Mouse (Mus musculus): ENCODE measurements at regions not wholly inside any gene's neighbourhood (a gene's known extent, or its start where the extent isn't known, plus 50 kb on each side); places are given as distances from the start of the nearest gene placed in this dataset.

DNA sequence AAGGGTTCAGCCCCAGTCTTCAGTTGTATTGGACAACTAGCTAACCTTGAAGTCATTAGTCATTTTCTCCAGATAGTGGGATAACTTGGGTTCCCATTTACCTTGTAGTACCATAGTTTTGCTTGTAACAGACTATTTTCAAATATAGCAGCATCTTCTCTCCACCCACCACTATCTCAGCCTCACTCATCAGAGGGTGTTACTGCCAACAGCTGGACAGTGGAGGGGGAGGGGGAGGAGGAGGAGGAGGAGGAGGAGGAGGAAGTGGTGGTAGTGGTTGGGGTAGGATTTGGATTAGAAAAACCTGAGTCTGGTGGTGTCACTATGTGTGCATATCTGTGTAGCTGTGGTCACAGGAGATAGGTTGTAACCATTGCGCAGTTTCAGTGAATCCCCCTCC is 69.6 kb upstream of the Six2 start:
- H3K36me3 ChIP-seq (replicated peaks; ENCODE audit: control insufficient read depth, insufficient read depth, low read length), result no peaks in the 10 kb centered on the region
- no peak overlapping the region for H3K9ac ChIP-seq (replicated peaks; ENCODE audit: low read depth, low read length)
- no peaks in the 10 kb centered on the region for H3K27me3 ChIP-seq (ENCODE audit: control insufficient read depth, insufficient read depth, low read length)
- TF ChIP-seq CTCF (IDR thresholded peaks at IDR 0.05; ENCODE audit: low read depth) (no peak), EP300 (IDR thresholded peaks at IDR 0.05; ENCODE audit: low read depth) (no peak)
- no peak overlapping the region for H3K4me3 ChIP-seq (ENCODE audit: low read depth, low read length)
- H3K9me3 ChIP-seq (replicated peaks; ENCODE audit: control insufficient read depth, low read length), result peaks cover 4% of the 10 kb centered on the region; the same call in 1 of the 2 replicates
- DNase-seq (ENCODE audit: low spot score) (no peak), ATAC-seq (ENCODE audit: insufficient read depth, low read depth) (no peak)
- H3K27ac ChIP-seq (ENCODE audit: low read depth), result no peak overlapping the region
- H3K4me1 ChIP-seq (ENCODE audit: control insufficient read depth, insufficient read depth), result no peaks in the 10 kb centered on the region
- WGBS, result 93% methylated on average over 1 of the region's 1 CpGs
- H3K4me2 ChIP-seq (ENCODE audit: low read depth, low read length), result no peak overlapping the region

DNA sequence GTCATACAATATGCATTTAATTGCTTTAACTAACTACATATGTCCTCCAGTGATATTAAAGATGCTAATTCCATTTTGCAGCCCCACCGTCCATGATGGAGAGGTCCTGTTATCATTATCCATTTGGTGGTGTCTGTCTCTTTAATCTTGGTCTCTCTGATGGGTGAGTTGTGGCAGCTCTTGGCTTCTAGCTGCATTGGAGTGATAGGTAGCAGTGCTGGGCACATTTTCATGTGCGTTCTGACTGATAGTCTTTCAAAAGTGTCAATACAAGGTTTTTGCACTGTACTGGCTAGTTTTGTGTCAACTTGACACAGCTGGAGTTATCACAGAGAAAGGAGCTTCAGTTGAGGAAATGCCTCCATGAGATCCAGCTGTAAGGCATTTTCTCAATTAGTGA is 67.5 kb upstream of the Six2 start:
- no peak overlapping the region for H3K27ac ChIP-seq (ENCODE audit: low read depth)
- H3K4me1 ChIP-seq (ENCODE audit: control insufficient read depth, insufficient read depth), result 0 out of 2 replicates have a peak, but pooled peaks cover 4% of the 10 kb centered on the region
- H3K4me3 ChIP-seq (ENCODE audit: low read depth, low read length), result no peak overlapping the region
- TF ChIP-seq CTCF (IDR thresholded peaks at IDR 0.05; ENCODE audit: low read depth) (no peak), EP300 (IDR thresholded peaks at IDR 0.05; ENCODE audit: low read depth) (no peak)
- H3K4me2 ChIP-seq (ENCODE audit: low read depth, low read length), result no peak overlapping the region
- H3K36me3 ChIP-seq (replicated peaks; ENCODE audit: control insufficient read depth, insufficient read depth, low read length), result no peaks in the 10 kb centered on the region
- no peaks in the 10 kb centered on the region for H3K27me3 ChIP-seq (ENCODE audit: control insufficient read depth, insufficient read depth, low read length)
- H3K9ac ChIP-seq (replicated peaks; ENCODE audit: low read depth, low read length), result no peak overlapping the region
- ATAC-seq (ENCODE audit: insufficient read depth, low read depth), result no peak
- no peaks in the 10 kb centered on the region for H3K9me3 ChIP-seq (replicated peaks; ENCODE audit: control insufficient read depth, low read length)
- no peak for DNase-seq (ENCODE audit: low spot score)
- 70% methylated on average over 2 of the region's 2 CpGs for WGBS

DNA sequence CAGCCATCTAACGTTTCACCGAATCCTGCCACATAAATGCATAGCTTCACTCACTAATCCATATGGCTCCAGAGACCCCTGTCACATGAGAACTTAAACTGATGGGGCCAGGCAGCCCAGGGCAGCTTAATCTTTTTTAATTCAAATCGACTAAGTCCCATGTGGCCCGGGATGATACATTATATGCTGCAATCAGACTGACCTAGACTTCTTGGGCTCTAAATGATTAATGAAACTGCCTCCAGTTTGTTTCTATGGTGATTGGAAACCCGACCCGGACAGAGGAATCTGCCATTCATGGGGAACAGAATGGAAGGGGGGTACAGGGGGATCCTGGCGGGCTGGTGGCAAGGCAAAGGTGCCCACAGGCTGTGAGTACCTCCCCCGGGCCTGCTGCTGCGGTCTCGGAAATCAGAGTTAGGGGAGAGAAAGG is 60.6 kb upstream of the Six2 start:
- DNase-seq (ENCODE audit: low spot score) (no peak), ATAC-seq (ENCODE audit: insufficient read depth, low read depth) (no peak)
- Histone ChIP-seq H3K9ac (replicated peaks; ENCODE audit: low read depth, low read length) (no peak overlapping the region), H3K36me3 (replicated peaks; ENCODE audit: control insufficient read depth, insufficient read depth, low read length) (no peaks in the 10 kb centered on the region), H3K27me3 (ENCODE audit: control insufficient read depth, insufficient read depth, low read length) (no peaks in the 10 kb centered on the region), H3K4me3 (ENCODE audit: low read depth, low read length) (no peak overlapping the region), H3K9me3 (replicated peaks; ENCODE audit: control insufficient read depth, low read length) (no peaks in the 10 kb centered on the region), H3K27ac (ENCODE audit: low read depth) (no peak overlapping the region), H3K4me1 (ENCODE audit: control insufficient read depth, insufficient read depth) (0 out of 2 replicates have a peak, but pooled peaks cover 4% of the 10 kb centered on the region), H3K4me2 (ENCODE audit: low read depth, low read length) (no peak overlapping the region)
- WGBS, result 68% methylated on average over 10 of the region's 10 CpGs
- TF ChIP-seq EP300 (IDR thresholded peaks at IDR 0.05; ENCODE audit: low read depth) (no peak), CTCF (IDR thresholded peaks at IDR 0.05; ENCODE audit: low read depth) (no peak)

DNA sequence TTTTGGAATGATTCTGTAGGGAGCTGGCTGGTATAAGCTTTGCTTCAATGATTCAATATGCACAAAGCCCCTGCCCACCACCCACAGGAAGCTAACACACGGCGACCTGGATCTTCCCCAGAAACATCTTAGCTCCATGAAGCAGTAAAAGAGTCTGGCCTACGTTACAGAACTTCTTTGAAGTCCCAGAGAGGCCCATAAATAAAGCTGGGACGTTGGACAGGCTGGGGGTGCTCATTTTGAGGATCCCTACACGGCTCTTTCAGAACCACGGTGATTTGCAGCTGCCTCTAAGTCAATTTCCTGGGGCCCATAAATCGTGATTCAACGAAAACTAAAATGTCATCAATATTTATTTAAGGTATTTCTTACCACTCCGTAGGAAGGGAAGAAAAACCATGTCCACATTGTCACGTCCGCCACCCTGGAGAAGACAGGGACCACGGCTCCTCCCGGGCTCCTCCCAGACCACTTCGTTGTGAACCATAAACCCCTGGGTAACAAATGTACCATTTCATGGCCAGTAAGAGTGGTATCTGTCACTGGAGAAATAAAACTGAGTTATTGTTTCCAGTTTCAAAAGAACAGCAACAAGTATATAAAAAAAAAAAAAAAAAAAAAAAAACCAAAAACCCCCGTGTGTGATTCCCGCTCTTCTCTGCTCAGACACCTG is 60.0 kb upstream of the Six2 start:
- 77% methylated on average over 16 of the region's 16 CpGs for WGBS
- ATAC-seq (ENCODE audit: insufficient read depth, low read depth), result no peak
- 0 out of 2 replicates have a peak, but pooled peaks cover 4% of the 10 kb centered on the region for H3K4me1 ChIP-seq (ENCODE audit: control insufficient read depth, insufficient read depth)

More for the DNA sequence above, 60.0 kb upstream of the Six2 start:
- no peak for DNase-seq (ENCODE audit: low spot score)
- Histone ChIP-seq H3K9me3 (replicated peaks; ENCODE audit: control insufficient read depth, low read length) (no peaks in the 10 kb centered on the region), H3K4me2 (ENCODE audit: low read depth, low read length) (no peak overlapping the region), H3K9ac (replicated peaks; ENCODE audit: low read depth, low read length) (no peak overlapping the region), H3K36me3 (replicated peaks; ENCODE audit: control insufficient read depth, insufficient read depth, low read length) (no peaks in the 10 kb centered on the region), H3K4me3 (ENCODE audit: low read depth, low read length) (no peak overlapping the region), H3K27me3 (ENCODE audit: control insufficient read depth, insufficient read depth, low read length) (no peaks in the 10 kb centered on the region), H3K27ac (ENCODE audit: low read depth) (no peak overlapping the region)
- TF ChIP-seq CTCF (IDR thresholded peaks at IDR 0.05; ENCODE audit: low read depth), result no peak
- TF ChIP-seq EP300 (IDR thresholded peaks at IDR 0.05; ENCODE audit: low read depth), result no peak
